Mouse (Mus musculus): ENCODE measurements around the gene Foxe1. TPM values are rescaled to one million over a fixed set of nuclear protein-coding genes. Genes with fewer than 3 reads are reported as not detected.
A peak's percentile ranks its signal among the peaks of the same experiment; 100 is the strongest.

Gene Foxe1
- polyA plus RNA-seq, 1 experiment from 2014 or later, result not detected

- Histone ChIP-seq H3K4me2 (ENCODE audit: low read depth, low read length) (peak within 1 kb of the TSS; percentile 55), H3K9me3 (ENCODE audit: control insufficient read depth, low read length) (no peaks in the 10 kb centered on the region), H3K4me3 (ENCODE audit: low read depth, low read length) (peak within 1 kb of the TSS; percentile 49), H3K27me3 (ENCODE audit: control insufficient read depth, insufficient read depth, low read length) (no peaks in the 10 kb centered on the region), H3K4me1 (ENCODE audit: control insufficient read depth, insufficient read depth, low read length) (no peaks in the 10 kb centered on the region), H3K36me3 (ENCODE audit: control insufficient read depth, insufficient read depth, low read length) (peaks cover 3% of the 10 kb centered on the region; the same call in 1 of the 2 replicates), H3K9ac (replicated peaks; ENCODE audit: low read depth, low read length) (peak within 1 kb of the TSS; percentile 64), H3K27ac (ENCODE audit: low read depth, low read length) (peak within 1 kb of the TSS; percentile 85)
- under 1% methylated on average over 56 of the region's 56 CpGs for WGBS
- peak; percentile 97 for ATAC-seq (ENCODE audit: low read depth)
These were observed 45.7 kb downstream of the Foxe1 start, which contains the start of gene Trmo for GRCm38 (mm10) chr4:46389013-46389611. Gene Trmo (minus strand): TSS chr4:46389437.

- Histone ChIP-seq H3K27me3 (ENCODE audit: control insufficient read depth, insufficient read depth, low read length) (no peaks in the 10 kb centered on the region), H3K4me3 (ENCODE audit: low read depth, low read length) (peak overlapping the region; percentile 49), H3K27ac (ENCODE audit: low read depth, low read length) (peak overlapping the region; percentile 85), H3K36me3 (ENCODE audit: control insufficient read depth, insufficient read depth, low read length) (peaks cover 3% of the 10 kb centered on the region; the same call in 1 of the 2 replicates), H3K9ac (replicated peaks; ENCODE audit: low read depth, low read length) (peak overlapping the region; percentile 64), H3K4me2 (ENCODE audit: low read depth, low read length) (peak overlapping the region; percentile 55), H3K9me3 (ENCODE audit: control insufficient read depth, low read length) (no peaks in the 10 kb centered on the region), H3K4me1 (ENCODE audit: control insufficient read depth, insufficient read depth, low read length) (no peaks in the 10 kb centered on the region)
- no peak for ATAC-seq (ENCODE audit: low read depth)
- 2% methylated on average over 24 of the region's 24 CpGs for WGBS
These were observed 46.4 kb downstream of the Foxe1 start for GRCm38 (mm10) chr4:46389612-46390341.

GRCm38 (mm10) chr4:46390390-46390970 is 47.1 kb downstream of the Foxe1 start:
- WGBS, result 23% methylated on average over 9 of the region's 9 CpGs
- no peak overlapping the region for H3K9ac ChIP-seq (replicated peaks; ENCODE audit: low read depth, low read length)
- peak overlapping the region; percentile 55; the same call in 1 of the 2 replicates for H3K4me2 ChIP-seq (ENCODE audit: low read depth, low read length)
- peaks cover 3% of the 10 kb centered on the region; the same call in 1 of the 2 replicates for H3K36me3 ChIP-seq (ENCODE audit: control insufficient read depth, insufficient read depth, low read length)
- H3K27me3 ChIP-seq (ENCODE audit: control insufficient read depth, insufficient read depth, low read length), result no peaks in the 10 kb centered on the region
- no peak for ATAC-seq (ENCODE audit: low read depth)
- H3K4me1 ChIP-seq (ENCODE audit: control insufficient read depth, insufficient read depth, low read length), result no peaks in the 10 kb centered on the region
- H3K27ac ChIP-seq (ENCODE audit: low read depth, low read length), result no peak overlapping the region; the same call in 1 of the 2 replicates
- H3K9me3 ChIP-seq (ENCODE audit: control insufficient read depth, low read length), result no peaks in the 10 kb centered on the region
- peak overlapping the region; percentile 49; the same call in 1 of the 2 replicates for H3K4me3 ChIP-seq (ENCODE audit: low read depth, low read length)

- Histone ChIP-seq H3K27ac (ENCODE audit: low read depth, low read length) (no peak overlapping the region), H3K4me3 (ENCODE audit: low read depth, low read length) (no peak overlapping the region), H3K4me1 (ENCODE audit: control insufficient read depth, insufficient read depth, low read length) (no peaks in the 10 kb centered on the region), H3K9me3 (ENCODE audit: control insufficient read depth, low read length) (no peaks in the 10 kb centered on the region), H3K4me2 (ENCODE audit: low read depth, low read length) (no peak overlapping the region), H3K36me3 (ENCODE audit: control insufficient read depth, insufficient read depth, low read length) (no peaks in the 10 kb centered on the region), H3K9ac (replicated peaks; ENCODE audit: low read depth, low read length) (no peak overlapping the region), H3K27me3 (ENCODE audit: control insufficient read depth, insufficient read depth, low read length) (no peaks in the 10 kb centered on the region)
- 89% methylated on average over 2 of the region's 2 CpGs for WGBS
- no peak for ATAC-seq (ENCODE audit: low read depth)
These were observed 51.0 kb downstream of the Foxe1 start for GRCm38 (mm10) chr4:46394388-46394787.

- no peak overlapping the region for H3K9ac ChIP-seq (replicated peaks; ENCODE audit: low read depth, low read length)
- H3K9me3 ChIP-seq (ENCODE audit: control insufficient read depth, low read length), result no peaks in the 10 kb centered on the region
- H3K4me3 ChIP-seq (ENCODE audit: low read depth, low read length), result no peak overlapping the region
- no peak overlapping the region for H3K4me2 ChIP-seq (ENCODE audit: low read depth, low read length)
- WGBS, result 46% methylated on average over 5 of the region's 5 CpGs
- H3K4me1 ChIP-seq (ENCODE audit: control insufficient read depth, insufficient read depth, low read length), result no peaks in the 10 kb centered on the region
- ATAC-seq (ENCODE audit: low read depth), result no peak
- no peaks in the 10 kb centered on the region for H3K27me3 ChIP-seq (ENCODE audit: control insufficient read depth, insufficient read depth, low read length)
- no peaks in the 10 kb centered on the region for H3K36me3 ChIP-seq (ENCODE audit: control insufficient read depth, insufficient read depth, low read length)
- H3K27ac ChIP-seq (ENCODE audit: low read depth, low read length), result no peak overlapping the region
These were observed 52.3 kb downstream of the Foxe1 start for GRCm38 (mm10) chr4:46395736-46396135.

Other genes starting within 250 kb of the Foxe1 start
- 74.6 and 92.0 TPM in 2 replicates for gene Ncbp1, start 205.0 kb upstream of the Foxe1 start, polyA plus RNA-seq (2014; fragmentation: Nextera tagmentation; extraction: Ambion mirVana)
- gene Tstd2, start 204.9 kb upstream of the Foxe1 start, polyA plus RNA-seq (2014; fragmentation: Nextera tagmentation; extraction: Ambion mirVana), result 23.5 and 27.0 TPM in 2 replicates
- gene Xpa, start 147.3 kb upstream of the Foxe1 start, polyA plus RNA-seq (2014; fragmentation: Nextera tagmentation; extraction: Ambion mirVana), result 32.4 and 32.5 TPM in 2 replicates
- 9.7 and 10.0 TPM in 2 replicates for gene Trmo, start 45.8 kb downstream of the Foxe1 start, polyA plus RNA-seq (2014; fragmentation: Nextera tagmentation; extraction: Ambion mirVana)
- gene Hemgn, start 69.9 kb downstream of the Foxe1 start, polyA plus RNA-seq (2014; fragmentation: Nextera tagmentation; extraction: Ambion mirVana), result 0.28 and 0.81 TPM in 2 replicates
- gene Anp32b, start 107.3 kb downstream of the Foxe1 start, polyA plus RNA-seq (2014; fragmentation: Nextera tagmentation; extraction: Ambion mirVana), result 50.2 and 68.5 TPM in 2 replicates
- 60.4 and 65.1 TPM in 2 replicates for gene Nans, start 145.6 kb downstream of the Foxe1 start, polyA plus RNA-seq (2014; fragmentation: Nextera tagmentation; extraction: Ambion mirVana)
- 1.1 and 1.4 TPM in 2 replicates for gene Trim14, start 192.5 kb downstream of the Foxe1 start, polyA plus RNA-seq (2014; fragmentation: Nextera tagmentation; extraction: Ambion mirVana)